Mouse (Mus musculus) heart, embryonic 11.5 days (tissue): Measurements from ENCODE around the gene Kpna6. TPM values are rescaled to one million over a fixed set of nuclear protein-coding genes. Genes with fewer than 3 reads are reported as not detected.

Experiments used
- ATAC-seq: fragments of 200-750 bp; cut with Nextera tagmentation; replicated peaks from 2 replicates; pipeline ENCODE4 v1.8.0; 2017; ENCODE audit warnings: moderate library complexity; ENCODE audit not compliant: insufficient number of reproducible peaks, low FRiP score, low TSS enrichment
- H3K27ac ChIP-seq: fragments of 300-500 bp; sonication (generic); 2 replicates; pipeline ENCODE4 v1.5.1; 2014; ENCODE audit warnings: mild to moderate bottlenecking, low read depth, low read length
- H3K27me3 ChIP-seq: fragments of 300-500 bp; sonication (generic); 2 replicates; pipeline ENCODE4 v1.6.1; 2014; ENCODE audit warnings: mild to moderate bottlenecking, low read length, mixed read lengths; ENCODE audit not compliant: control insufficient read depth, insufficient read depth
- H3K36me3 ChIP-seq: fragments of 300-500 bp; sonication (generic); 2 replicates; pipeline ENCODE4 v1.6.1; 2014; ENCODE audit warnings: mild to moderate bottlenecking, low read length, moderate library complexity, mixed read lengths; ENCODE audit not compliant: control insufficient read depth, insufficient read depth
- H3K4me1 ChIP-seq: fragments of 300-500 bp; sonication (generic); 2 replicates; pipeline ENCODE4 v1.6.1; 2014; ENCODE audit warnings: low read length; ENCODE audit not compliant: control insufficient read depth, insufficient read depth
- H3K4me2 ChIP-seq: fragments of 300-500 bp; sonication (generic); 2 replicates; pipeline ENCODE4 v1.6.1; 2014; ENCODE audit warnings: mild to moderate bottlenecking, moderate library complexity
- H3K4me3 ChIP-seq: fragments of 300-500 bp; sonication (generic); 2 replicates; pipeline ENCODE4 v1.5.1; 2014; ENCODE audit warnings: low read depth, low read length
- H3K9ac ChIP-seq: fragments of 300-500 bp; sonication (generic); 2 replicates; pipeline ENCODE4 v1.6.1; 2014; ENCODE audit warnings: mild to moderate bottlenecking, low read depth, low read length, moderate library complexity
- H3K9me3 ChIP-seq: fragments of 300-500 bp; sonication (generic); replicated peaks from 2 replicates; pipeline ENCODE4 v1.6.1; 2016; ENCODE audit warnings: low read length; ENCODE audit not compliant: control insufficient read depth
- WGBS: fragments of 180-500 bp; shearing (Covaris S2); extraction: QIAGEN DNeasy Blood & Tissue Kit; methylation state at CpG from one replicate; pipeline ENCODE4 v1.1.7; 2014; ENCODE audit not compliant: insufficient replicate concordance; 5-methylcytosine and 5-hydroxymethylcytosine counted together
- polyA plus RNA-seq: library from polyadenylated mRNA; unstranded; fragments of >200 nt; fragmentation: Nextera tagmentation; extraction: Ambion mirVana; gene quantifications from 2 replicates; pipeline ENCODE4 v1.2.1, GENCODE M21; 2014

The Kpna6 gene
- polyA plus RNA-seq, 1 experiment from 2014 or later, result 14.6 TPM

GRCm38 (mm10) chr4:129624281-129625028, 48.1 kb downstream of the Kpna6 start:
- Histone ChIP-seq H3K9ac (peak overlapping the region; percentile 82; the same call in 1 of the 2 replicates), H3K9me3 (no peaks in the 10 kb centered on the region), H3K27me3 (no peaks in the 10 kb centered on the region), H3K4me1 (peaks cover 22% of the 10 kb centered on the region), H3K4me3 (peak overlapping the region; percentile 69), H3K27ac (peak overlapping the region; percentile 78), H3K36me3 (peaks cover 18% of the 10 kb centered on the region), H3K4me2 (peak overlapping the region; percentile 84)
- 1% methylated on average over 18 of the region's 18 CpGs for WGBS
- ATAC-seq, result peak; percentile 86

- Histone ChIP-seq H3K9ac (peak within 1 kb of the TSS; percentile 82), H3K4me1 (peaks cover 22% of the 10 kb centered on the region), H3K4me3 (peak within 1 kb of the TSS; percentile 69), H3K36me3 (peaks cover 10% of the 10 kb centered on the region), H3K9me3 (no peaks in the 10 kb centered on the region), H3K27ac (peak within 1 kb of the TSS; percentile 78), H3K27me3 (no peaks in the 10 kb centered on the region), H3K4me2 (peak within 1 kb of the TSS; percentile 84)
- under 1% methylated on average over 10 of the region's 10 CpGs for WGBS
- ATAC-seq, result no peak
These were observed 48.9 kb downstream of the Kpna6 start, which contains the start of gene Ccdc28b for GRCm38 (mm10) chr4:129623681-129624091. TSS of gene Ccdc28b (minus strand) at chr4:129623947.

GRCm38 (mm10) chr4:129622803-129623535, 49.6 kb downstream of the Kpna6 start:
- Histone ChIP-seq H3K4me2 (peak overlapping the region; percentile 84), H3K4me3 (peak overlapping the region; percentile 69), H3K27me3 (no peaks in the 10 kb centered on the region), H3K36me3 (peaks cover 6% of the 10 kb centered on the region), H3K27ac (peak overlapping the region; percentile 78; the same call in 1 of the 2 replicates), H3K9me3 (no peaks in the 10 kb centered on the region), H3K9ac (peak overlapping the region; percentile 82), H3K4me1 (peaks cover 27% of the 10 kb centered on the region)
- ATAC-seq, result no peak
- WGBS, result 16% methylated on average over 8 of the region's 8 CpGs

GRCm38 (mm10) chr4:129622120-129622802, 50.3 kb downstream of the Kpna6 start:
- no peak overlapping the region; the same call in 1 of the 2 replicates for H3K9ac ChIP-seq
- peaks cover 3% of the 10 kb centered on the region for H3K36me3 ChIP-seq
- peak overlapping the region; percentile 84 for H3K4me2 ChIP-seq
- no peaks in the 10 kb centered on the region for H3K27me3 ChIP-seq
- no peak for ATAC-seq
- H3K4me3 ChIP-seq, result peak overlapping the region; percentile 69; the same call in 1 of the 2 replicates
- peaks cover 29% of the 10 kb centered on the region for H3K4me1 ChIP-seq
- no peak overlapping the region for H3K27ac ChIP-seq
- 63% methylated on average over 11 of the region's 11 CpGs for WGBS
- H3K9me3 ChIP-seq, result no peaks in the 10 kb centered on the region

- H3K4me2 ChIP-seq, result no peak overlapping the region
- H3K27me3 ChIP-seq, result no peaks in the 10 kb centered on the region
- H3K9ac ChIP-seq, result no peak overlapping the region
- no peak overlapping the region for H3K4me3 ChIP-seq
- no peaks in the 10 kb centered on the region for H3K36me3 ChIP-seq
- no peaks in the 10 kb centered on the region for H3K9me3 ChIP-seq
- WGBS, result 68% methylated on average over 8 of the region's 8 CpGs
- peaks cover 29% of the 10 kb centered on the region for H3K4me1 ChIP-seq
- ATAC-seq, result no peak
- no peak overlapping the region for H3K27ac ChIP-seq
These were observed 51.2 kb downstream of the Kpna6 start for GRCm38 (mm10) chr4:129621283-129621841.

- H3K27ac ChIP-seq, result no peak overlapping the region
- 78% methylated on average over 11 of the region's 11 CpGs for WGBS
These were observed 51.9 kb downstream of the Kpna6 start for GRCm38 (mm10) chr4:129620419-129621282.

GRCm38 (mm10) chr4:129618786-129619691, 53.5 kb downstream of the Kpna6 start, which contains the start of gene Iqcc:
TSS of gene Iqcc (minus strand) at chr4:129619099.
- Histone ChIP-seq H3K4me3 (peak within 1 kb of the TSS; percentile 76), H3K4me1 (peaks cover 15% of the 10 kb centered on the region), H3K27ac (peak within 1 kb of the TSS; percentile 78), H3K27me3 (no peaks in the 10 kb centered on the region), H3K9ac (peak within 1 kb of the TSS; percentile 94), H3K36me3 (no peaks in the 10 kb centered on the region), H3K4me2 (peak within 1 kb of the TSS; percentile 90), H3K9me3 (no peaks in the 10 kb centered on the region)
- WGBS, result 4% methylated on average over 43 of the region's 44 CpGs
- peak; percentile 83 for ATAC-seq

More at GRCm38 (mm10) chr4:129620419-129621282, 51.9 kb downstream of the Kpna6 start:
- no peaks in the 10 kb centered on the region for H3K36me3 ChIP-seq
- no peaks in the 10 kb centered on the region for H3K27me3 ChIP-seq
- no peak overlapping the region for H3K9ac ChIP-seq
- no peak for ATAC-seq
- H3K9me3 ChIP-seq, result no peaks in the 10 kb centered on the region
- no peak overlapping the region for H3K4me3 ChIP-seq
- peaks cover 29% of the 10 kb centered on the region for H3K4me1 ChIP-seq
- H3K4me2 ChIP-seq, result no peak overlapping the region
